Mouse (Mus musculus) forelimb bud, embryonic 11.5 days (tissue): ENCODE measurements around the gene Zdhhc19.

ENCODE experiments used
- DNase-seq: peaks from one replicate; pipeline ENCODE4 v3.0.0-alpha.2; 2012; ENCODE audit warnings: low read depth, low spot score

Gene Zdhhc19

DNA sequence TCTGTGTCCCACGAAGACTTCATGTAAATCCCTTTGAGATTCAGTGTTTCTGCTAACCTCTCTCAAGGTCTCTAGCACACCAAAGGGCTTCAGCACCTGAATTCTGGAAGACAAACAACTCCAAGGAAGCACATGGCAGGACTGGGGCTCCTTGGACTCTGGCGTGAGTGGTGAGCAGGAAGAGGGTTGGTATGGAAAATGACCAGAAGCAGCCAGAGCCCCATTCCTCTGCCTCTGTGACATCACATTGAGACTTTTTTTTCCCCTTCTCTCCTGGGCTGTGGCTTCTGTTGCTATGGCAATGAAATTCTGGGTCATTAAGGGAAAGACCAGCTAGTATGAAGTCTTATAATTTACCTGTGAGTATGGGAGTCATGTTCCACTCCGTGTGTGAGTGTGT is at the start of gene Zdhhc19:
TSS of gene Zdhhc19 (plus strand) at position 301 of the 400 bp plus-strand sequence.
- DNase-seq: no peak

DNA sequence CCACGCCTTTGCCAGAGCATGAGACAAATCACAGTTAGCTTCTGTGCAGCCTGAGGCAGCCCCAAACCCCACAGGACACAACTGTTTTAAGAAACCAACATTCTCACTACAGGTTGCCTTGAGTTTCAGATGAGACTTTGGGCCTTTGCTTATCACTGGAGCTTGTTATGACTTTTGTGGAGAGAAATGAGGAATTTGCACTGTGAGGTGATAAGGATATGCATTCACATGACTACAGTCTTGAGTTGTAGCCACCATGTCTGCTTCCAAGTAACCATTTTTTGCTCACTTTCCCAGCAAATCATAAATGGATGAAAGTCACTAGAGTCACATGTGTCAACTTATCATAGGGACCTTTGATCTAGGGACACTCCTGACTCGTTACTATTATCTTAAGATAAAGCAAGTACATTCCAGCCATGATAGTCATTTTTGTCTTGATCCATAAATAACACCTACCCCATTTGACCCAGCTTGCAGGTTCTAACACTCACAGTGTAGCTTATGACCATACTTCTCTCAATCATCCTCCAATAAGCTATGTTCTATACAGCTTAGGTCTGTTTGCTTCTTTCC is 49.4 kb upstream of the Zdhhc19 start:
- DNase-seq: no peak

DNA sequence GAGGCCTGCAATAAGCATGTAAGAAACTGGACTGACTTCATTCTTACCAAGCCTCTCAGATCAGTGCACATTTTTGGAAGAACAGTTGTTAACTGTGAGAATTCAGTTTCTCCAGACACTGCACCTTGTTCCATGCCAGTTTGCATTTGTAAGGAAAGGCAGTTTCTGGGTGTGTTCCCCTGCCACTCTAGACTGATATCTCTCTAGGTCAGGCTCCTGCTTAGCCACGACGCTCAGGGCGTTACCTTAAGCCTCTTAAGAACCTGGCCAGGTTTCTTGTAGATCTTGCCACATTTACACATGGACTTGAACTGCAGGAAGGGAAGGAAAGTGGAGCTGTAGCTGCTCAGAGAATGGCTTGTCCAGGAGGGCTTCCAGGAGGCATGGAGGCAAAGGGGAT is 46.4 kb upstream of the Zdhhc19 start:
- DNase-seq: no peak

DNA sequence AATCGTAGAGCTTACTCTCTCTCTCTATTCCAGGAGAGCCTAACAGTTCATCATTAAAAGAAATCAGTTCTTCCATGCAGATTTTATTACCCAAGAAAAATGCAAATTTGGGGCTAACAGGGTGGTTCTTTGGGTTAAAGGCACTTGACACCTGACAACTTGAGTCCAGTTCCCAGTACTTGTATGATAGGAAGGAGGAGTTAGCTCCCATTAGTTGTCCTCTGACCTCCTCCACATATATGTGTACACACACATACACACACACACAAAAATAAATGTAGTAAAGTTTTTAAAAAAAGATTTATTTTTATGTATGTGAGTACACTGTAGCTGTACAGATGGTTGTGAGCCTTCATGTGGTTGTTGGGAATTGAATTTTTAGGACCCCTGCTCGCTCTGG is 45.9 kb upstream of the Zdhhc19 start:
- DNase-seq: no peak

DNA sequence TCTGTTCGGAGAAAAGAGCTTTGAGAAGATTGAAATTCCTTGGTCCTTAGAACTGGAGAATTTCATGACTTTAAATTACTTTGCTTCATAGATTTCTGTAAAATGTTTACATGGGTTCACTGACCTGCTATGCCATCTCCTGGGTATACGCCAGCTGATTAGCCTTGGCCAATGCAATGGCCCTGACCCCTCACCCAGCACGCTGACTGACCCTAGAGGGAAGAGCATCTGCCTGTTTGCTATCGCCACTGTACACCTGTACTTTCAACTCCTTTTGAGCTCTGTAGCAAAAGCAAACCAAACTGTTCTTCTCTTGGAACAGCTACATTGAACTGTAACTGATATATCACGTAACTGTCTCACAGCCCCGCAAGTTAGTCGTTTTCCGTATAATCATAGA is 43.0 kb upstream of the Zdhhc19 start:
- DNase-seq: no peak

DNA sequence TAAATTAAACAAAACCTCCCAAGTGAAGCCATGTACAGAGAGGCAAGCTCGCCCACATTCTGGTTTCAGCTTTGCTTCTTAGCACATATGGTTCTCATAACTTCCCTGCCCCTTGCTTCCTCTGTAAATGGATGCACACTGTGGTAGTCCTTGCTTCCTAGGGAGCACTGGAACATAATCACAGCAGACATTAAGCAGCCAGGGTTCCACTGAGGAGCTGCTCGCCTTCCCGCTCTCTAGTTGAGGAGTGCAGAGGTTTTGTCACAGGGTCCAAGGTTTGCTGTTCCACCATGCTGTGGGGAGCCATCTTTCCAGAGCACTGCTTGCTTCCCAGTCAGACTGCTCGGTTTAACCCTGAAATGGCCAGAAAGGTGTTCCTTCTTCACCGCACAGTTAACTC is 41.4 kb upstream of the Zdhhc19 start:
- peak; percentile 46 for DNase-seq

DNA sequence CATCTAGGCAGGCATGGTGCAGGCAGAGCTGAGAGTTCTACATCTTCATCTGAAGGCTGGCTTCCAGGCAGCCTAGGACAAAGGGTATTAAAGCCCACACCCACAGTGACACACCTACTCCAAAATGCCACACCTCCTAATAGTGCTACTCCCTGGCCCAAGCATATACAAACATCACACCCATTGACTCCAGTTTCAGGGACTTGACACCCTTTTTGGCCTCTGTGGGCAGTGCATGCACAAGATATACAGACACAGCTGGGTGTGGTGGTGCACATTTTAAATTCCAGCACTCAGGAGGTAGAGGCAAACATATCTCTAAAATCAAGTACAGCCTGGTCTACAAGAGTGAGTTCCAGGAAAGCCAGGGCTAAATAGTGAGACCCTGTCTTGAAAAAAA is 40.0 kb upstream of the Zdhhc19 start:
- no peak for DNase-seq

DNA sequence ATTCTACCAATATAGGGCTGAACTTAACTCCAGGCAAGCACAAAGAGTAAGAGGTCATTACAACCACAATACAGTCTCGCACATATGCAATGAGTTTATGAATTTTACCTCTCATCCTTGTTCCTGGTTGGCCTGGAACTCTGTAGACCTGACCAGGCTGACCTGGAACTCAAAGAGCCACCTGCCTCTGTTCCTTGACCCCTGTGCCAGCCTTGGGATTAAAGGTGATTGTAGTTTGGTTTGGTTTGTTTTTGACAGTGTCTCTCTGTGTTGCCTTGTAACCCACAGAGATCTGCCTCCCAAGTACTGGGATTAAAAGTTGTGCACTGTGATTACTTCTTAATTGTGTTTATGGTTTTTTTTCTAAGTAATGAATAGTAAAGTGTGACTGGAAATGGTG is 39.3 kb upstream of the Zdhhc19 start:
- DNase-seq: no peak

DNA sequence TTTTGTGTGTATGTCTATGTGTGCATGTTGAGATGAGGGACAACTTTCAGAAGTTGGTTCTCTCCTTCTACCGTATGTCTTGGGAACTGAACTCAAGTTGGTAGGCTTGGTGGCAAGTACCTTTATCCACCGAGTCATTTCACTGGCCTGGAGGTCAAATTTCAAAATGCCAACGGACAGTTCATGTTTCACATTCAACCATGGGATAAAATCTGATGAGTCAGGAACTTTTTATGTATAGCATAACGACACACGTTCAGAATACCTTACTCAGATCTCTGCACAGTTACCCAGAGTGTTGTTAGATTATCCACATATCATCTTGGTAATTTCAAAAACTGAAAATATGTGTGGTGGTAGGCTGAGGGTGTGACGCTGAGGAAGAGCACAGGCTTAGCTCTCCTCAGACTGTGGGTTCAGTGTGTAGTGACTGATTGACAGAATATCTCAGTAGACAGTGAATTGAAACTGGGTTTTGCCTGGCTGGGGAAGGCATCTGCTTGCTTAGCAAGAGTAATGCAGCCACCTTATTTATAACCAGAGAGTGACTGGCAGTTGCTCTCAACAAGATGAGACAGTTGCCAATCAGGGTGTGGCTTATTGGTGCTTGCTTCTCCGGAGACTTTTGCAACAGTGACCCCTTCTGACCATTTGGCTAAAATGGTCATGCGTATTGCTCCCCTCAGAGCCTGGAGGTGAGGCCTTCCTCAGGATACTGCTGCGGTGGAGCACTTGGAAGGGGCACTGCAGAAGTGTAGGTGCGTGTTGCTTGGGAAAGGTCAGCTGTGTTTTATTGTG is 38.3 kb upstream of the Zdhhc19 start:
- DNase-seq: peak; percentile 30

DNA sequence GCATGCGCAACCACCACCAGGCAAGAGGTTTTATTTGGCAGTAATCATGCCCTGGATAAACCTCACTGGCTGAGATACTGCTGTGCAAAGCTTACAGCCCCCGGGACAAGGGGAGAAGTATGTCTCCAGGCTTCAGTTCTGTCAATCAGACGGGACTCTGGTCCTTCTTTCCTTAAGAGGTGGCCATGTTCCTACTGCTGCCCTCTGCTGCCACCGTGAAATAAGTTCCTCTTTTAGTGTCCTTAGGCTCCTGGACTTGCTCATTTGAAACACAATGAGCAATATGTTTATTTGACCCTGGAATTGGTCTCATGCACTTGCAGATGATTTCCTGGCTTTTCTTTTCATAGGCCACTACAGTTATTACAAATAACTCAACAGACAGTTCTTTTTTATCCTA is 35.5 kb upstream of the Zdhhc19 start:
- no peak for DNase-seq

DNA sequence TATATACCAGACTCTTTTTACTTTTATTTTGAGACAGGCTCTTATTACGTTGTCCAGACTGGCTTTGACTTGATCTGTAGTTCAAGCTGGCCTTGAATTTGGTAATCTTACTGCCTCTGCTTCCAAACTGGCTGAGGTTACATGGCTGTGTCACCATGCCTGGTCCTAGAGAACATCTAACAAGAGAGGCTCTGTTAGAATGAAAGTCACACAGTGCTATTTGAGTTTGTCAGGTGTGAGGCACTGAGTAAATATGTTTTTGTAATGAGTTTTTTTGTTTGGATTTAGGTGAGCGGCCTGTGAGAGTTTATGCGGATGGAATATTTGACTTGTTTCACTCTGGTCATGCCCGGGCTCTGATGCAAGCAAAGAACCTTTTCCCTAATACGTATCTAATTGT is 34.4 kb upstream of the Zdhhc19 start:
- no peak for DNase-seq

DNA sequence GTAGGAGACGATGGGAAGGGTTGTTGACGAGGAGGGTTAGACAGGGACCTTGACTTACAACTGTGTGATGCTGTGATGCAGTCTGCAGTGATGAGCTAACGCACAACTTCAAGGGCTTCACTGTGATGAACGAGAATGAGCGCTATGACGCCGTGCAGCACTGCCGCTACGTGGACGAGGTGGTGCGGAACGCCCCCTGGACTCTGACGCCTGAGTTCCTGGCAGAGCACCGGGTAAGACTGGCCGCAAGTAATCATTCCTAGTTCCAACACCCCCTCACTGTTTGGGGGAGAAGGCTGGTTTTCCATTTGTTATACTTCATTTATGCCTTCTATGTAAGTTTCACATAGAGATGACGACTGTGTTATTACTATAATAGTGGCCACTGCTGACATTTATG is 33.1 kb upstream of the Zdhhc19 start:
- no peak for DNase-seq

DNA sequence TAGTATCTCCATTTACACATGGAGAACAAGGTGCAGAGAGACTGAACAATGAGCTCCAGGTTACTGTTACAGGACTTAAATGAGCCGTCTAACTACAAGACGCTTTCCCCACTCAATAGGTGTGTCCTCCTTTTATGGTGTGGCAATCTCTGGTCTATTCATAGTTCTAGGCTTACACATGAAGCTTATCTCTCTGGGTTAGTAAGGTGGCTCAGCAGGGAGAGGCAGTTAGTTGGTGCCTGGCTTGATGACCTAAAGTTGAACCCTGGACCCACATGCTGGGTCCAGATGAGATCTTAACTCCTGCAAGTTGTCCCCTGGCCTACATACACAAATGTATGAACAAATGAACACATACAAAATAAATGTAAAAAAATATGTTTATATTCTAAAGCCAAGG is 32.6 kb upstream of the Zdhhc19 start:
- no peak for DNase-seq

DNA sequence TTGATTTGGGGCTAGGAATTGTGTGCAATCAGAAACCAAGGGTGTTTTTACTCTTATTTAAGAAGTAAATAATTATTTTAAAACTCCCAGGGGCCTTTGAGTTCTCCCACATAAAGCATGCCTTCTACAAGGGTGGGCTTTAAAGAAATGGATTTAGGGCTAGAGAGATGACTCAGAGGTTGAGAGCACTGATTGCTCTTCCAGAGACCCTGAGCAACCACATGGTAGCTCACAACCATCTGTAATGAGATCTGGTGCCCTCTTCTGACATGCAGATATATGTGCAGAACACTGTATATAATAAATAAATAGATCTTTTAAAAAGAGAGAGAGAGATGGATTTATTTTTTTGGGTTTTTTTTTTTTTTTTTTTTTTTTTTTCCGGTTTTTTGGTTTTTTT is 31.2 kb upstream of the Zdhhc19 start:
- DNase-seq: no peak

DNA sequence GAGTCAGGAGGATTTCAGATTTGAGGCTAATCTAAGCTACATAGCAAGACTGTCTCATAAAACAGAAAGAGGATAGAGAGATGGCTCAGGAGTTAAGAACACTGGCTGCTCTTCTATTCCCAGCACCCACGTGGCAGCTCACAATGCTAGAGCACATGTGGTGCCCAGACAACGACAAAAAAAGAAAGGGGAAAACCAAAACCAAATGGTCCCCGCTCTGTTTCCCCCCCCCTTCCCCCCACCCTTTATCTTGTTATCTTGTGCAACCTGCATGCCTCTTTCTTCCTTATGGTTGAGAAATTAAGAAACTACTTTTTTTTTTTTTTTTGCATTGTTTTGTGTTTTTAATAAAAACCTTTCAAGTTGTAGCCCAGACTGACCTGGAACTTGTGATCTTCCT is 27.6 kb upstream of the Zdhhc19 start:
- DNase-seq: no peak

DNA sequence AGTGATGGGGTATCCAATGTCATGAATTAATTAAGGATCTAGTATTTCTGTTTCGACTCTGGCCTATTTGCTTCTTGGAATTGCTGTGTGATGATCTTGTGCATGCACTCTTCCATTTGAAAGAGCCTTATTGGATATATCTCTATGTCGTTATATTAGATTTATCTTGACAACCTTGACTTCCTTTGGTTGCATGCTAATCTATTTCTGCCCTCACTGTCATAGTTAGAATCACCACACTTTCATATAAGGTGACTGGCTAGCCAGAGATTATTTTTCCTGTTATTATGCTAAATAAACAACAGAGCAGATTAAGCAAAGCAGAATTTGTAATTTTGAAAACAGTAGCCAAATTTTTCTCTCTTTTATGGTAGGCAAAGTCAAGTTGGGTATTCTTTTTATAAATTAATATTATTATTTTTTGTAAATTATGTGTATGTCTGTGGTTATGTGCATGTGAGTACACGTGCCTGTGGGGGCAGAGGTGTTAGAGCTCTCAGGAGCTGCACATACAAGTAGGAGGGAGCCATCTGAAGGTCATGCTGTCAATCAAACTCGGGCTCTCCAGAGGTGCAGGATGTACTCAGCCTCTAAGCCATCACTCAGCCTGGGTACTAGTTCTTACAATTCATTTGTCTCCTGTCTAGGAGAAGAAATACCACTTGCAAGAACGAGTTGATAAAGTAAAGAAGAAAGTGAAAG is 26.5 kb upstream of the Zdhhc19 start:
- DNase-seq: no peak

DNA sequence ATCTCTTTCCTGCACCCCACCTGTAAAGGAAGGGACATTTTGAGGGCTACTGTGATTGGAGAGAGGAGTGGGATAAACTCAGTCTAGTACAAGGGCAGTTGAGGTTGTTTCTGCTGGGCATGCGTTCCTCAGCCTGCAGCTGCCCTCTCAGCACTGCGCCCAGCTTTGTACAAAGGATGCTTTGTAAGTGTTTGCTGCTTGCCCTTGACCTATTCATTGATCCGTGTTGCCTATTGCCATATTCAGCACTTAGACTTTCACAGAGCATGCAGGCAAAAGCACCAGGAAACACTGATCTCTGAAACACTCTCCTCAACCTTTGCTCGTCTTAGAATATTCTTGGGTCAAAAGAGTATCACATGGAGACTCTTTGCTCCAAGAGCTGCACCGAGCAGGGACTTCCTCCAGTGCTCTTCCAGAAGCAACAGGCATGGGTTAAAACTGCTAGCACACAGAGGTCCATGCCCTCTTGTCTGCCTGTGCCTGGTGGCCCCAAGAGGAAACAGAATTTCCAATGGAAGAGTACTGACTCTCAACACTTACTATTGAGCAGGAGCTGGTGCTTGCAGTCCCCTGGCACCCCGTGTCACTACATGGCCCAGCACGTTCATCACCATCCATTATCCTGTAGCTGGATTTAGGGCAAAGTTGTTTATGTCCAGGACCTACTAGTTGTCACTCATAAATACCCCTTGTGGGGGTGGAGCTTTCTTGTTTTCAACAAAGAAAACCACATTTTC is 23.6 kb upstream of the Zdhhc19 start:
- no peak for DNase-seq

DNA sequence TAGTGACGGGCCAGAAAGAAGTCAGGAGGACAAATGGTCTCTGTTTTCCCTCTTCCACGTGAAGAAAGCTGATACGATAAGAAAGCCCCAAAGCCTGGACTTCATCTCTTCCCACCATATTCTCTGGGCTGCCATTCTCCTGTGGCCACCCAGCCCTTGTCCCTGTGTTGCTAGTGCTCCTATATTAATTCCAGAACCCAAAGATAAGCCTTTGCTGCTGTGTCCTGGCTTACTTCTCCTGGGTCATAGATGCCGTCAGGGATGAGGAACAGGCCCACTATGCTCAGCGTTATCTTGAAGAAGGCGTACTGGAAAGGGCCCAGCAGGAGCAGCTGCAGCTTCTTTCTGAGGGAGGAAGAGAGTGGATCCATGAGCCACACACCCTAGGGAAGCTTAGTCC is 18.8 kb upstream of the Zdhhc19 start:
- DNase-seq: no peak

DNA sequence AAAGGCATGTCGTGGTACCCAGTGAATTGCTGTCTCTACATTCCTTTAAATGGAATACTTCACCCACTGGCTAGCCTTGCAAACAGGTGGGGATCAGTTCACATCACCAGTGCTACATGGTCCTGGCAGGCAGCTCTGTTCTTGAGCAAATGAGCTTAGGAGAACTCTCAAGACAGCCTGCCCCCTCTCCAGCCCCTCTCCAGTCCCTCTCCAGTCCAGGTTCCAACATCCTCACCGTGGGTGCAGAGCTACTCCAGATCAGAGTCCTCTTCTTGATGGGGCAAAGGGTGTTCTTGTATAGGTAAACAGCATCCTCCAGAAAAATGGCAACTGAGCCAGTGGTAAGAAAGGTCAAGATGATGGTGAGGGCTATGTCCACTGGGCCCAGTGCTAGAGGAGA is 16.6 kb upstream of the Zdhhc19 start:
- DNase-seq: no peak

DNA sequence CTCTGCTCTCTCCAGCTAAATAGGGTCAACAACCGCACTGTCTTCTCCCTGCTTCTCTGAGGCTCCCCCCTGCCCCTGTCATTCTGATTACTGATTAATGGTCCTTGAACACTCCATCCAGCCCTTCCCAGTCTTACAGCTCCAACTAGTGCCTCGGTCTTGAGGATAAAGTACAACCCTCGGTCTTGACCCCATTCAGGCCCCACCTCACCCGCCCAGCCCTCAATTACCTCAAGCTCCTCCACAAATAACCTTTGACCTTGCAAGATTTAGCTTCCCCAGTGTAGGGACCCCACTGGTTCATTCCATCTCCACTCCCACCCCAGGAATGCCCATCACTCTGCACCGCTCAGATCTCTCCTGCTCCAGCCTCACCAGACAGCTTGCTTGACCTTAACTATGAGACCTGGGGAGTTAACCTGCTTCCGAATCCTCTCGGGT is 11.6 kb upstream of the Zdhhc19 start:
- peak; percentile 14 for DNase-seq

DNA sequence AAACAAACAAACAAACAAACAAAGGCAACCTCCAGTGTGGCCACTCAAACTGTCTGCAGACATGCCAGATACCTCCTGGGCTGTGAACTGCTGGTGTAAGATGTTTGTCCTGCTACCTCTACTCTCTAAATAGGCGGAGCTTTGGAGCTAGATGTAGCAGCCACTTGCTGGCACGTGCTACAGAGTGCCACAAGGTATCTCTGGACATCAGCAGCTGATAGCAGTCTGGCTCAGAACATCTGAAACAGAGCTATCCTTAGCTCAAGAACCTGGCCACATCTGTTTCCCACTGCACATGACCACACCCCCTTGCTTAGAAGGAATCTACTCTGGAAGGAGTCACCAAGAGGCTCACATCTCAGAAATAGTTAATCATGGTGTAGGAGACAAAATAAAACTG is 10.9 kb upstream of the Zdhhc19 start:
- no peak for DNase-seq

DNA sequence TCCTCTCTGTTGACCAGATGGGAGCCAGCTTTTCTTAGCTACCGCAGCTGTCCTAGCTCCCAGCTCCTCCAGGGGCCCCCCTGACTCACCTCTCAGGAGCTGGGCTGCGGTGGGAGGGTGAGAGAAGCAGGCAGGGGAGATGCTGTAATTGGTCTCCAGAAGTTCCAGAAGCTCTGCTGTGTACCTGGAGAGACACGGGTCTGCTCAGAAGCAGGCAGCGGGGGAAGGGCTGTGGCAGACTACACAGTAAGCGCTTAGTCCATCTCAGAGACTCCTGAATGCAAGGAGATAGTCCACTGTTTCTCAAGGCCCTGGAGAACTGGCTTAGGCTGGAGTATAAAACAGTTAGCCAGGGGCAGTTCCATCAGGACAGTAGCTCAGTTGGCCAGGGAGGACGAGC is 10.0 kb upstream of the Zdhhc19 start:
- no peak for DNase-seq
